14 mouse cellular contexts compared by ENCODE assay signal in the genomic region with DNA sequence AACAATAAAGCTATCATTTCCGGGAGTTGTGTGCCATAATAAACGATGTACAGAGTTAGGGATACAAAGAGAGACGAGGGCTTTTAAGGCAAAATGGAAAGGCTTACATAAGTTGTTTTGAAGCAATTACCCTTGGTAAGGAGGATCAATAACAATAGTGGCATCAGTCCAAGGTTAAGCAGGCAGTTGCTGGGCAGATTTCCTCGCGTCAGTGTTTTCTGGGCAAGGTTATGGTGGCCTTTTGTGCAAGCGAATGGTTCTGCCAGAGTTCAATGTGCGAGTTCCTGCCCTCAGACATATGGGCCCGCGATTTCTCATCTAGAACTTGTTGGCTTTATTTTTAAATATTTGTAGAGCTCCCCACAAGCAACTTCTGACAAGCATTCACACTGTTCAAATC.
DNase-seq lines count a peak whose midpoint lies in the region; ATAC-seq lines count a peak whose summit lies in the region.
"Had no signal": no experiment of that assay in that cellular context is flagged by ENCODE, and none has a peak within 500 bp of the region (broad histone marks: within the 10 kb centered on the region; RNA-seq: fewer than 3 reads in every experiment).

No protein-coding gene starts in this region.

- 61% methylated on average over 9 of the region's 9 CpGs for WGBS in hindbrain, embryonic 14.5 days
- WGBS in hindbrain, embryonic 11.5 days: 84% methylated on average over 9 of the region's 9 CpGs
- 80% methylated on average over 9 of the region's 9 CpGs for WGBS in midbrain, embryonic 14.5 days
- 75% methylated on average over 9 of the region's 9 CpGs for WGBS in midbrain, embryonic 13.5 days

- no peak overlapping the region for H3K4me3 ChIP-seq in hindbrain, embryonic 14.5 days (replicated peaks; ENCODE audit: low read length)
- no peak overlapping the region for H3K4me3 ChIP-seq in hindbrain, embryonic 11.5 days (ENCODE audit: low read depth, low read length)
- H3K4me3 ChIP-seq in midbrain, embryonic 14.5 days (replicated peaks; ENCODE audit: low read depth, low read length): no peak overlapping the region
- no peak overlapping the region for H3K4me3 ChIP-seq in midbrain, embryonic 13.5 days (replicated peaks)
- H3K4me3 ChIP-seq: liver, embryonic 13.5 days; neural tube, embryonic 13.5 days had no signal

- H3K27me3 ChIP-seq in hindbrain, embryonic 14.5 days (ENCODE audit: control insufficient read depth, insufficient read depth, low read length): no peaks in the 10 kb centered on the region
- no peaks in the 10 kb centered on the region for H3K27me3 ChIP-seq in hindbrain, embryonic 11.5 days (ENCODE audit: control insufficient read depth, insufficient read depth, low read length)
- no peaks in the 10 kb centered on the region for H3K27me3 ChIP-seq in midbrain, embryonic 14.5 days (ENCODE audit: control insufficient read depth, insufficient read depth, low read length)
- no peaks in the 10 kb centered on the region for H3K27me3 ChIP-seq in midbrain, embryonic 13.5 days
- H3K27me3 ChIP-seq: liver, embryonic 13.5 days; neural tube, embryonic 13.5 days had no signal

- no peaks in the 10 kb centered on the region for H3K4me1 ChIP-seq in hindbrain, embryonic 14.5 days (replicated peaks; ENCODE audit: control insufficient read depth, insufficient read depth, low read length)
- H3K4me1 ChIP-seq in hindbrain, embryonic 11.5 days (replicated peaks; ENCODE audit: control insufficient read depth, insufficient read depth, low read length): no peaks in the 10 kb centered on the region
- no peaks in the 10 kb centered on the region for H3K4me1 ChIP-seq in midbrain, embryonic 14.5 days (ENCODE audit: control insufficient read depth, insufficient read depth, low read length)
- no peaks in the 10 kb centered on the region for H3K4me1 ChIP-seq in midbrain, embryonic 13.5 days (replicated peaks)
- H3K4me1 ChIP-seq: liver, embryonic 13.5 days had no signal

- DNase-seq in cerebellum, postnatal 10 days: peak; percentile 34 to 57
- no peak for DNase-seq in cerebellum, adult 11 months
- DNase-seq in hindbrain, embryonic 14.5 days (ENCODE audit: low spot score): peak; percentile 39
- DNase-seq in hindbrain, embryonic 11.5 days (ENCODE audit: low spot score): no peak
- peak; percentile 31 for DNase-seq in midbrain, embryonic 14.5 days
- peak; percentile 4 for DNase-seq in lung, postnatal 25 days (ENCODE audit: low spot score)
- DNase-seq in right cerebral cortex, adult 18-20 months: no peak
- DNase-seq: cerebellum, postnatal 14 days; kidney, adult 9 months; layer of hippocampus, postnatal 36 days; liver, embryonic 13.5 days; thymus, postnatal 25 days had no signal

- no peaks in the 10 kb centered on the region for H3K36me3 ChIP-seq in hindbrain, embryonic 14.5 days (replicated peaks; ENCODE audit: control insufficient read depth, insufficient read depth)
- H3K36me3 ChIP-seq in hindbrain, embryonic 11.5 days (ENCODE audit: control insufficient read depth, insufficient read depth, low read length): no peaks in the 10 kb centered on the region
- H3K36me3 ChIP-seq in midbrain, embryonic 14.5 days (ENCODE audit: control insufficient read depth, insufficient read depth, low read length): no peaks in the 10 kb centered on the region
- H3K36me3 ChIP-seq in midbrain, embryonic 13.5 days: no peaks in the 10 kb centered on the region
- H3K36me3 ChIP-seq: liver, embryonic 13.5 days; neural tube, embryonic 13.5 days had no signal

- H3K4me2 ChIP-seq in hindbrain, embryonic 14.5 days (replicated peaks): no peak overlapping the region
- H3K4me2 ChIP-seq in hindbrain, embryonic 11.5 days (replicated peaks; ENCODE audit: low read depth, low read length): no peak overlapping the region
- H3K4me2 ChIP-seq in midbrain, embryonic 14.5 days (ENCODE audit: low read length): no peak overlapping the region
- H3K4me2 ChIP-seq in midbrain, embryonic 13.5 days (replicated peaks): no peak overlapping the region
- H3K4me2 ChIP-seq: liver, embryonic 13.5 days; neural tube, embryonic 13.5 days had no signal

- no peak overlapping the region for H3K9ac ChIP-seq in hindbrain, embryonic 14.5 days
- H3K9ac ChIP-seq in hindbrain, embryonic 11.5 days (ENCODE audit: low read depth, low read length): no peak overlapping the region
- H3K9ac ChIP-seq in midbrain, embryonic 14.5 days (replicated peaks; ENCODE audit: low read length): no peak overlapping the region
- no peak overlapping the region for H3K9ac ChIP-seq in midbrain, embryonic 13.5 days (replicated peaks)
- H3K9ac ChIP-seq: liver, embryonic 13.5 days; neural tube, embryonic 13.5 days had no signal

- no peaks in the 10 kb centered on the region for H3K9me3 ChIP-seq in hindbrain, embryonic 14.5 days (ENCODE audit: control insufficient read depth, low read length)
- no peaks in the 10 kb centered on the region for H3K9me3 ChIP-seq in hindbrain, embryonic 11.5 days (ENCODE audit: control insufficient read depth, low read length)
- no peaks in the 10 kb centered on the region for H3K9me3 ChIP-seq in midbrain, embryonic 14.5 days (ENCODE audit: control insufficient read depth, low read length)
- H3K9me3 ChIP-seq in midbrain, embryonic 13.5 days: no peaks in the 10 kb centered on the region
- H3K9me3 ChIP-seq: liver, embryonic 13.5 days; neural tube, embryonic 13.5 days had no signal

- ATAC-seq in hindbrain, embryonic 14.5 days (ENCODE audit: low FRiP score): no peak
- ATAC-seq in hindbrain, embryonic 11.5 days (ENCODE audit: low FRiP score): no peak
- no peak for ATAC-seq in midbrain, embryonic 14.5 days (ENCODE audit: low FRiP score, low TSS enrichment)
- no peak for ATAC-seq in midbrain, embryonic 13.5 days

- H3K27ac ChIP-seq in hindbrain, embryonic 14.5 days: no peak overlapping the region
- no peak overlapping the region for H3K27ac ChIP-seq in hindbrain, embryonic 11.5 days (ENCODE audit: low read depth, low read length)
- no peak overlapping the region for H3K27ac ChIP-seq in midbrain, embryonic 14.5 days (replicated peaks; ENCODE audit: low read depth, low read length)
- no peak overlapping the region for H3K27ac ChIP-seq in midbrain, embryonic 13.5 days
- H3K27ac ChIP-seq: liver, embryonic 13.5 days; neural tube, embryonic 13.5 days had no signal

Comparison
In these comparisons a context has a peak if more than half of its experiments do, and no peak if none do; other contexts are left out.
1. DNase-seq: peak in cerebellum, postnatal 10 days (2 of 2), hindbrain, embryonic 14.5 days (single experiment), midbrain, embryonic 14.5 days (single experiment) and lung, postnatal 25 days (single experiment); none in cerebellum, adult 11 months (single experiment), hindbrain, embryonic 11.5 days (single experiment) and right cerebral cortex, adult 18-20 months (single experiment).